Mouse (Mus musculus) cerebellum, adult 2 months (tissue): ENCODE data around the gene Rangap1.
A peak's percentile ranks its signal among the peaks of the same experiment; 100 is the strongest.

ENCODE experiments used
- CTCF ChIP-seq: fragments of 200-500 bp; IDR thresholded peaks from 2 replicates; pipeline ENCODE4 v1.5.1; 2011; ENCODE audit warnings: low read depth, mild to moderate bottlenecking, control low read depth, low read length, moderate library complexity, borderline replicate concordance; ENCODE audit not compliant: insufficient read depth
- POLR2A ChIP-seq: fragments of 200-500 bp; IDR thresholded peaks from 2 replicates; pipeline ENCODE4 v1.6.1; 2011; ENCODE audit warnings: low read length, control low read depth, borderline replicate concordance; ENCODE audit not compliant: insufficient read depth

- TF ChIP-seq CTCF (peak; percentile 64; the same call in 1 of the 2 replicates), POLR2A (no peak)
These were observed 39.4 kb upstream of the Rangap1 start for GRCm38 (mm10) chr15:81784762-81785161.
